17 mouse cellular contexts compared by ENCODE assay signal in genomic region chrX:52153451-52153850, GRCm38 (mm10). TPM values are rescaled to one million over a fixed set of nuclear protein-coding genes. Genes with fewer than 3 reads are reported as not detected.
DNase-seq lines count a peak whose midpoint lies in the region; ATAC-seq and TF ChIP-seq lines count a peak whose summit lies in the region.
"Had no signal": no experiment of that assay in that cellular context is flagged by ENCODE, and none has a peak within 500 bp of the region (broad histone marks: within the 10 kb centered on the region; RNA-seq: fewer than 3 reads in every experiment).

No protein-coding gene starts in this region.

- ATAC-seq in kidney, embryonic 15.5 days (replicated peaks; ENCODE audit: low FRiP score): no peak
- ATAC-seq in forebrain, postnatal 0 days: no peak
- ATAC-seq: intestine, embryonic 15.5 days had no signal

- peaks cover 4% of the 10 kb centered on the region; the same call in 1 of the 2 replicates for H3K27me3 ChIP-seq in kidney, embryonic 15.5 days
- no peaks in the 10 kb centered on the region for H3K27me3 ChIP-seq in forebrain, postnatal 0 days (ENCODE audit: insufficient read depth, low read length)
- H3K27me3 ChIP-seq: embryonic facial prominence, embryonic 15.5 days; forebrain, embryonic 12.5 days; hindbrain, embryonic 13.5 days; intestine, embryonic 15.5 days had no signal

- intact Hi-C loops in left cerebral cortex, postnatal 25 days (cut with DNase I): no loop called here

- H3K27ac ChIP-seq in kidney, embryonic 15.5 days: peak overlapping the region; percentile 54; the same call in 1 of the 2 replicates
- H3K27ac ChIP-seq in forebrain, postnatal 0 days (ENCODE audit: low read depth, low read length): no peak overlapping the region
- H3K27ac ChIP-seq: embryonic facial prominence, embryonic 15.5 days; forebrain, embryonic 12.5 days; heart, adult 2 months; hindbrain, embryonic 13.5 days; intestine, embryonic 15.5 days; limb, embryonic 13.5 days; midbrain, embryonic 10.5 days had no signal

- no peak overlapping the region for H3K9ac ChIP-seq in kidney, embryonic 15.5 days
- no peak overlapping the region for H3K9ac ChIP-seq in forebrain, postnatal 0 days
- H3K9ac ChIP-seq: embryonic facial prominence, embryonic 15.5 days; forebrain, embryonic 12.5 days; hindbrain, embryonic 13.5 days; intestine, embryonic 15.5 days; limb, embryonic 13.5 days; liver, postnatal 0 days had no signal

- H3K9me3 ChIP-seq in kidney, embryonic 15.5 days (replicated peaks): no peaks in the 10 kb centered on the region
- H3K9me3 ChIP-seq in forebrain, postnatal 0 days (ENCODE audit: low read length): no peaks in the 10 kb centered on the region
- H3K9me3 ChIP-seq: embryonic facial prominence, embryonic 15.5 days; forebrain, embryonic 12.5 days; hindbrain, embryonic 13.5 days; intestine, embryonic 15.5 days; limb, embryonic 13.5 days; midbrain, embryonic 10.5 days had no signal

- no peak for TF ChIP-seq CTCF in forebrain, postnatal 0 days (IDR thresholded peaks at IDR 0.05; ENCODE audit: low read depth)

- no peak for DNase-seq in kidney, postnatal 25 days
- DNase-seq in ovary, adult 18-20 months (ENCODE audit: low spot score): peak; percentile 45
- DNase-seq in ovary, postnatal 14 days (ENCODE audit: low spot score): no peak
- peak; percentile 11 to 73 for DNase-seq in left cerebral cortex, postnatal 25 days (ENCODE audit: low spot score in 2 of 2)
- peak; percentile 51 for DNase-seq in testis, postnatal 10 days (ENCODE audit: low spot score)
- DNase-seq in forebrain, postnatal 0 days: no peak
- DNase-seq: cerebellum, adult 18-20 months; heart, adult 2 months; heart, postnatal 10 days; liver, postnatal 0 days had no signal

- no peaks in the 10 kb centered on the region for H3K36me3 ChIP-seq in kidney, embryonic 15.5 days
- no peaks in the 10 kb centered on the region for H3K36me3 ChIP-seq in forebrain, postnatal 0 days (ENCODE audit: insufficient read depth)
- H3K36me3 ChIP-seq: embryonic facial prominence, embryonic 15.5 days; forebrain, embryonic 12.5 days; hindbrain, embryonic 13.5 days; intestine, embryonic 15.5 days; limb, embryonic 13.5 days; midbrain, embryonic 10.5 days had no signal

- no peak overlapping the region for H3K4me3 ChIP-seq in kidney, embryonic 15.5 days (replicated peaks)
- H3K4me3 ChIP-seq in forebrain, postnatal 0 days (ENCODE audit: low read depth, low read length): no peak overlapping the region
- H3K4me3 ChIP-seq: embryonic facial prominence, embryonic 15.5 days; forebrain, embryonic 12.5 days; heart, adult 2 months; hindbrain, embryonic 13.5 days; intestine, embryonic 15.5 days; limb, embryonic 13.5 days; midbrain, embryonic 10.5 days had no signal

- H3K4me2 ChIP-seq in kidney, embryonic 15.5 days: no peak overlapping the region
- H3K4me2 ChIP-seq in forebrain, postnatal 0 days (ENCODE audit: low read depth): no peak overlapping the region
- H3K4me2 ChIP-seq: embryonic facial prominence, embryonic 15.5 days; forebrain, embryonic 12.5 days; hindbrain, embryonic 13.5 days; intestine, embryonic 15.5 days; limb, embryonic 13.5 days had no signal

- no peaks in the 10 kb centered on the region for H3K4me1 ChIP-seq in kidney, embryonic 15.5 days
- H3K4me1 ChIP-seq in forebrain, postnatal 0 days (ENCODE audit: insufficient read depth): no peaks in the 10 kb centered on the region
- H3K4me1 ChIP-seq: embryonic facial prominence, embryonic 15.5 days; forebrain, embryonic 12.5 days; hindbrain, embryonic 13.5 days; intestine, embryonic 15.5 days; limb, embryonic 13.5 days; midbrain, embryonic 10.5 days had no signal

- 61% methylated on average over 4 of the region's 4 CpGs for WGBS in kidney, embryonic 15.5 days
- WGBS in forebrain, postnatal 0 days: 75% methylated on average over 4 of the region's 4 CpGs

RNA-seq across cellular contexts. Expression of gene Gpc4, which starts 11.6 kb away (rescaled TPM):
- 71.2 and 77.5 TPM in 2 replicates for polyA plus RNA-seq in kidney, embryonic 15.5 days (2015; fragmentation: Nextera tagmentation; extraction: Ambion mirVana)
- 10 to 100 TPM; 21.2 to 23.0 TPM for total RNA-seq in left cerebral cortex, postnatal 25 days (2021)
- 3.9 and 4.8 TPM in 2 replicates for total RNA-seq in forebrain, postnatal 0 days (2014; rRNA removed)
- polyA plus RNA-seq in forebrain, postnatal 0 days (2015; fragmentation: Nextera tagmentation; extraction: Ambion mirVana): 10.7 and 12.7 TPM in 2 replicates

Comparison
In these comparisons a context has a peak if more than half of its experiments do, and no peak if none do; other contexts are left out.
1. DNase-seq: peak in ovary, adult 18-20 months (single experiment), left cerebral cortex, postnatal 25 days (2 of 2) and testis, postnatal 10 days (single experiment); none in kidney, postnatal 25 days (0 of 2), ovary, postnatal 14 days (single experiment) and forebrain, postnatal 0 days (single experiment).